Comparison of ENCODE assay signal across 9 mouse cellular contexts in genomic region chr1:92830626-92831187, GRCm38 (mm10). TPM values are rescaled to one million over a fixed set of nuclear protein-coding genes. Genes with fewer than 3 reads are reported as not detected.
A peak's percentile ranks its signal among the peaks of the same experiment; 100 is the strongest.
DNase-seq lines count a peak whose midpoint lies in the region; ATAC-seq and TF ChIP-seq lines count a peak whose summit lies in the region.
"Had no signal": no experiment of that assay in that cellular context is flagged by ENCODE, and none has a peak within 500 bp of the region (broad histone marks: within the 10 kb centered on the region; RNA-seq: fewer than 3 reads in every experiment).

No protein-coding gene starts in this region.

- no peak overlapping the region for H3K9ac ChIP-seq in heart, embryonic 11.5 days (ENCODE audit: low read depth, low read length)
- H3K9ac ChIP-seq in ES-E14 (ENCODE audit: insufficient read depth, low read depth, low read length, poor library complexity, severe bottlenecking): peak overlapping the region; percentile 58; the same call in 1 of the 2 replicates
- no peak overlapping the region for H3K9ac ChIP-seq in heart, postnatal 0 days (replicated peaks; ENCODE audit: low read depth, low read length)
- peak overlapping the region; percentile 99 for H3K9ac ChIP-seq in midbrain, embryonic 11.5 days (ENCODE audit: low read length)

- peak overlapping the region; percentile 63 for H3K4me3 ChIP-seq in heart, embryonic 11.5 days (ENCODE audit: low read depth, low read length)
- H3K4me3 ChIP-seq in ES-E14 (ENCODE audit: insufficient read depth in 1 of 2, low read depth in 1 of 2, low read length in 2 of 2, poor library complexity in 1 of 2, severe bottlenecking in 1 of 2): peak overlapping the region in 1 of 2 experiments; percentile 78; a peak in 2 of 4 replicates
- peak overlapping the region; percentile 68 for H3K4me3 ChIP-seq in heart, postnatal 0 days (ENCODE audit: low read depth, low read length)
- peak overlapping the region; percentile 88 for H3K4me3 ChIP-seq in midbrain, embryonic 11.5 days (ENCODE audit: low read depth, low read length)

- no peak for DNase-seq in heart, adult 8-10 months (ENCODE audit: low spot score)
- DNase-seq in ES-E14 (ENCODE audit: low read depth, low spot score) (no peak), adipocyte (ENCODE audit: low spot score) (no peak)
- DNase-seq in heart, postnatal 0 days (ENCODE audit: low spot score): no peak
- DNase-seq in midbrain, embryonic 11.5 days (ENCODE audit: low spot score, missing footprints): no peak
- no peak for DNase-seq in embryo, embryonic 10 days (ENCODE audit: low spot score)

- H3K27ac ChIP-seq in heart, embryonic 11.5 days (ENCODE audit: low read depth, low read length): no peak overlapping the region
- no peak overlapping the region for H3K27ac ChIP-seq in ES-E14 (ENCODE audit: insufficient read depth, low read depth, low read length, poor library complexity, severe bottlenecking)
- H3K27ac ChIP-seq in heart, postnatal 0 days (ENCODE audit: low read depth): no peak overlapping the region
- H3K27ac ChIP-seq in midbrain, embryonic 11.5 days (ENCODE audit: low read depth, low read length): peak overlapping the region; percentile 90; the same call in 1 of the 2 replicates
- H3K27ac ChIP-seq: macrophage had no signal

- no peaks in the 10 kb centered on the region for H3K9me3 ChIP-seq in heart, embryonic 11.5 days (replicated peaks; ENCODE audit: control insufficient read depth, low read length)
- H3K9me3 ChIP-seq in ES-E14 (ENCODE audit: control insufficient read depth, insufficient read depth, low read depth, low read length): no peaks in the 10 kb centered on the region
- H3K9me3 ChIP-seq in heart, postnatal 0 days (replicated peaks; ENCODE audit: control insufficient read depth, low read length): no peaks in the 10 kb centered on the region
- H3K9me3 ChIP-seq in midbrain, embryonic 11.5 days (ENCODE audit: control insufficient read depth, low read length): no peaks in the 10 kb centered on the region

- no peak for TF ChIP-seq EP300 in heart, postnatal 0 days (IDR thresholded peaks at IDR 0.05; ENCODE audit: low read depth)

- H3K4me2 ChIP-seq in heart, embryonic 11.5 days: peak overlapping the region; percentile 81
- H3K4me2 ChIP-seq in heart, postnatal 0 days (ENCODE audit: low read depth, low read length): peak overlapping the region; percentile 89
- H3K4me2 ChIP-seq in midbrain, embryonic 11.5 days: peak overlapping the region; percentile 80

- 8% methylated on average over 13 of the region's 13 CpGs for WGBS in heart, embryonic 11.5 days (ENCODE audit: insufficient replicate concordance)
- WGBS in heart, postnatal 0 days: 9% methylated on average over 13 of the region's 13 CpGs
- 7% methylated on average over 13 of the region's 13 CpGs for WGBS in midbrain, embryonic 11.5 days

- no peak for TF ChIP-seq CTCF in heart, postnatal 0 days (IDR thresholded peaks at IDR 0.05; ENCODE audit: low read depth)

- peaks cover 12% of the 10 kb centered on the region; the same call in 1 of the 2 replicates for H3K4me1 ChIP-seq in heart, embryonic 11.5 days (ENCODE audit: control insufficient read depth, insufficient read depth, low read length)
- H3K4me1 ChIP-seq in ES-E14 (ENCODE audit: control insufficient read depth in 2 of 2, insufficient read depth in 2 of 2, low read length in 2 of 2, poor library complexity in 1 of 2): peaks cover 0 to 3% of the 10 kb centered on the region in 2 experiments; a peak in 1 of 4 replicates
- peaks cover 15% of the 10 kb centered on the region; the same call in 1 of the 2 replicates for H3K4me1 ChIP-seq in heart, postnatal 0 days (ENCODE audit: control insufficient read depth, insufficient read depth)
- H3K4me1 ChIP-seq in midbrain, embryonic 11.5 days (ENCODE audit: control insufficient read depth, insufficient read depth, low read length): peaks cover 15% of the 10 kb centered on the region

- in situ Hi-C loops in ES-E14 (cut with MboI; ENCODE audit: low sequenced_read_pairs in 2 of 2, unreplicated experiment in 2 of 2): no loop called here

- no peaks in the 10 kb centered on the region for H3K36me3 ChIP-seq in heart, embryonic 11.5 days (ENCODE audit: control insufficient read depth, insufficient read depth, low read length)
- H3K36me3 ChIP-seq in ES-E14 (ENCODE audit: control insufficient read depth, insufficient read depth, low read length, poor library complexity, severe bottlenecking): peaks cover 2% of the 10 kb centered on the region; the same call in 1 of the 2 replicates
- H3K36me3 ChIP-seq in heart, postnatal 0 days (replicated peaks; ENCODE audit: control insufficient read depth, insufficient read depth, low read length): no peaks in the 10 kb centered on the region
- peaks cover 8% of the 10 kb centered on the region; the same call in 1 of the 2 replicates for H3K36me3 ChIP-seq in midbrain, embryonic 11.5 days (ENCODE audit: control insufficient read depth, insufficient read depth, low read length)

- H3K27me3 ChIP-seq in heart, embryonic 11.5 days (ENCODE audit: control insufficient read depth, insufficient read depth, low read length): peaks cover 49% of the 10 kb centered on the region
- H3K27me3 ChIP-seq in heart, postnatal 0 days (ENCODE audit: control insufficient read depth, insufficient read depth, low read length): peaks cover 22% of the 10 kb centered on the region
- 0 out of 2 replicates have a peak, but pooled peaks cover 2% of the 10 kb centered on the region for H3K27me3 ChIP-seq in midbrain, embryonic 11.5 days (ENCODE audit: control insufficient read depth, insufficient read depth, low read length)

- no peak for ATAC-seq in heart, embryonic 11.5 days (replicated peaks; ENCODE audit: insufficient number of reproducible peaks, low FRiP score, low TSS enrichment)
- ATAC-seq in heart, postnatal 0 days (ENCODE audit: insufficient read depth, low read depth): no peak
- no peak for ATAC-seq in midbrain, embryonic 11.5 days (ENCODE audit: low FRiP score)
- no peak for ATAC-seq in erythroid progenitor cell, adult 5-6 weeks (replicated peaks; ENCODE audit: low FRiP score, poor library complexity, severe bottlenecking)

TF ChIP-seq in ES-E14, 5 proteins besides CTCF, POLR2A, EP300 and RAD21:
- TF ChIP-seq HCFC1 (IDR thresholded peaks at IDR 0.05; ENCODE audit: borderline replicate concordance, insufficient read depth, low read length) (no peak), CHD2 (IDR thresholded peaks at IDR 0.05; ENCODE audit: low read depth, low read length) (no peak), ZNF384 (IDR thresholded peaks at IDR 0.05; ENCODE audit: low read depth, low read length) (peak; percentile 78), MAFK (IDR thresholded peaks at IDR 0.05; ENCODE audit: insufficient read depth, low read depth, low read length) (no peak)

RNA-seq across cellular contexts. Expression of gene Gpc1, which starts 0.7 kb away (rescaled TPM):
- polyA plus RNA-seq in heart, embryonic 11.5 days (2014; fragmentation: Nextera tagmentation; extraction: Ambion mirVana): 25.9 and 34.3 TPM in 2 replicates
- total RNA-seq in heart, adult 8-10 months (2022): 100 to 1,000 TPM; 481 to 555 (median 528) TPM
- 38.0 and 49.9 TPM in 2 replicates for total RNA-seq in ES-E14 (2012; rRNA removed)
- total RNA-seq in heart, postnatal 0 days (2014; rRNA removed; ENCODE audit: low replicate concordance): 201 and 227 TPM in 2 replicates
- polyA plus RNA-seq in heart, postnatal 0 days (2015; fragmentation: Nextera tagmentation; extraction: Ambion mirVana): 52.1 and 53.9 TPM in 2 replicates
- polyA plus RNA-seq in midbrain, embryonic 11.5 days (2014; fragmentation: Nextera tagmentation; extraction: Ambion mirVana): 32.1 and 41.8 TPM in 2 replicates
- total RNA-seq in erythroid progenitor cell, adult 5-6 weeks (2015; ENCODE audit: low replicate concordance): 4.0 and 8.4 TPM in 2 replicates
- total RNA-seq in erythroid progenitor cell, adult 5-6 weeks (2017; ENCODE audit: low replicate concordance): 3.7 and 4.7 TPM in 2 replicates

Comparison
In these comparisons a context has a peak if more than half of its experiments do, and no peak if none do; other contexts are left out.
1. H3K9ac ChIP-seq: peak in ES-E14 (single experiment) and midbrain, embryonic 11.5 days (single experiment); none in heart, embryonic 11.5 days (single experiment) and heart, postnatal 0 days (single experiment).
2. Peak in every context shown above with its lines, with median percentiles within 50 percentile points of each other: H3K4me2 ChIP-seq.